Mouse (Mus musculus) cerebellum, postnatal 4 days (tissue): ENCODE data around the gene Nacc1.

ENCODE experiments used
- DNase-seq, 2 experiments: peaks; one replicate each; pipeline ENCODE4 v3.0.0; 2022; ENCODE audit warnings: low spot score in 2 of 2, mixed read lengths in 1 of 2

Nacc1 gene

GRCm38 (mm10) chr8:84687705-84688100 is at the start of gene Nacc1:
Nacc1 (minus strand) TSS chr8:84687862.
- peak; percentile 65 to 84 for DNase-seq

- no peak for DNase-seq
These were observed 48.9 kb upstream of the Nacc1 start for GRCm38 (mm10) chr8:84736521-84736920.

- no peak for DNase-seq
These were observed 47.9 kb upstream of the Nacc1 start for GRCm38 (mm10) chr8:84735597-84735996.

GRCm38 (mm10) chr8:84734680-84735079 is 47.0 kb upstream of the Nacc1 start:
- no peak for DNase-seq

GRCm38 (mm10) chr8:84733959-84734358 is 46.3 kb upstream of the Nacc1 start:
- DNase-seq: no peak

- no peak for DNase-seq
These were observed 45.3 kb upstream of the Nacc1 start for GRCm38 (mm10) chr8:84732996-84733395.

GRCm38 (mm10) chr8:84732545-84732944 is 44.9 kb upstream of the Nacc1 start:
- no peak for DNase-seq

GRCm38 (mm10) chr8:84731371-84732177 is 43.9 kb upstream of the Nacc1 start:
- no peak for DNase-seq

- DNase-seq: no peak
These were observed 43.1 kb upstream of the Nacc1 start for GRCm38 (mm10) chr8:84730541-84731370.

GRCm38 (mm10) chr8:84729921-84730362 is 42.3 kb upstream of the Nacc1 start:
- DNase-seq: peak in 1 of 2 experiments; percentile 69

- peak in 1 of 2 experiments; percentile 62 for DNase-seq
These were observed 40.8 kb upstream of the Nacc1 start for GRCm38 (mm10) chr8:84728474-84728873.

GRCm38 (mm10) chr8:84725941-84726259 is 38.2 kb upstream of the Nacc1 start:
- DNase-seq: no peak

- no peak for DNase-seq
These were observed 37.7 kb upstream of the Nacc1 start for GRCm38 (mm10) chr8:84725246-84725940.

GRCm38 (mm10) chr8:84724683-84725082 is 37.0 kb upstream of the Nacc1 start:
- no peak for DNase-seq

- no peak for DNase-seq
These were observed 35.9 kb upstream of the Nacc1 start for GRCm38 (mm10) chr8:84723571-84723900.

GRCm38 (mm10) chr8:84722850-84723570 is 35.3 kb upstream of the Nacc1 start, which contains the start of gene G430095P16Rik:
G430095P16Rik (plus strand) TSS chr8:84723007.
- DNase-seq: peak in 1 of 2 experiments; percentile 64

- no peak for DNase-seq
These were observed 34.8 kb upstream of the Nacc1 start for GRCm38 (mm10) chr8:84722530-84722849.

GRCm38 (mm10) chr8:84718959-84719690 is 31.5 kb upstream of the Nacc1 start:
- no peak for DNase-seq

- DNase-seq: no peak
These were observed 30.8 kb upstream of the Nacc1 start for GRCm38 (mm10) chr8:84718476-84718875.

- DNase-seq: no peak
These were observed 29.1 kb upstream of the Nacc1 start for GRCm38 (mm10) chr8:84716790-84717189.

GRCm38 (mm10) chr8:84715893-84716468 is 28.3 kb upstream of the Nacc1 start:
- no peak for DNase-seq
